Mouse (Mus musculus): ENCODE data around the gene 4921504E06Rik. TPM values are rescaled to one million over a fixed set of nuclear protein-coding genes. Genes with fewer than 3 reads are reported as not detected.

4921504E06Rik gene
- not detected for total RNA-seq (2021)
- long read RNA-seq, experiment 1: 0 reads
- long read RNA-seq, experiment 2: 0 reads

- DNase-seq: peak; percentile 59 to 71
These were observed at the start of gene 4921504E06Rik for GRCm38 (mm10) chr2:19553821-19554592. Gene 4921504E06Rik (minus strand): TSS chr2:19553914.

DNA sequence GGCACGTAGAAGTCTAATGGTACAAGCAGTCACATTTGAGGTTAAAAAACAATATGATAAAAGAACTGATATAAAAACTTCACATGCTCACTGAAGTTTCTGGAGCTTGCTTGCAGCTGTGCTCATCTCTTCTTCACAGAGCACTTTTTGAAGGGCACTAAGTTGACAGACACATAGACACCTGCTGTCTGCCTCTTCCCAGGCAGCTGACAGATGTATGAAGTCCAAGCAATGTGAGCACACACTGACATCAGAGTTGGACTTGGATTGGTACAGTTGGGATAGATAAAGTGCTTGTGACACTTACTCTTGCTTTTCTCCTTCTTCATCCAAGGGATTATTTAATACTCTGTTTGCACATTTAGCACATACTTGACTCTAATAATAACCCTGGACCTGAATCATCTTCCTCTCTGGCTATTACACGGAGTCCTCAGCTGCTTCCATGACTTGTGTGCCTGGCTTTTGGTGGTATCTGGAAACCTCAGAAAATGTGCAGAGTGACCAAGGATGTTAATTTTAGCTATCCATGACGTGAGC is 47.7 kb upstream of the 4921504E06Rik start:
- no peak for DNase-seq

DNA sequence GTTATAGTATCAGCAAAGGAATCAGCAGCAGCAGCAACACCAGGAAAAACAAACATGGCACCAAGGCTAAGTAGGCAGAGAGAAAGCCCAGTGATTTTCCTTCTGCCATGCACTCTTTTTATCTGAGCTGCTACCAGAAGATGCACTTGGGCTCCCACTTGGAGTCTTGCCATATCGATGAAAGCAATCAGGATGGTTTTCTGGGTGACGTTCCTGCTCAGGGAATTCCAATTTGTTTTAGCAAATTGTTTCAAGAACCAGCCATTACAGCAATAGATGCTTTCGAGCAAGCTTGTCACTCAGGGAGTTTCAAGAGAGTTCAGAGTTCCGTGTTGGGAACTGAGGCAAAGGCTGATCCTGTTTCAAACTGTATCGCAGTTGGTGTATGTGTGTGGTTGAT is 47.1 kb upstream of the 4921504E06Rik start:
- no peak for DNase-seq

- no peak for DNase-seq
These were observed 46.1 kb upstream of the 4921504E06Rik start for GRCm38 (mm10) chr2:19599801-19600200.

- no peak for DNase-seq
These were observed 43.3 kb upstream of the 4921504E06Rik start for GRCm38 (mm10) chr2:19596988-19597387.

DNA sequence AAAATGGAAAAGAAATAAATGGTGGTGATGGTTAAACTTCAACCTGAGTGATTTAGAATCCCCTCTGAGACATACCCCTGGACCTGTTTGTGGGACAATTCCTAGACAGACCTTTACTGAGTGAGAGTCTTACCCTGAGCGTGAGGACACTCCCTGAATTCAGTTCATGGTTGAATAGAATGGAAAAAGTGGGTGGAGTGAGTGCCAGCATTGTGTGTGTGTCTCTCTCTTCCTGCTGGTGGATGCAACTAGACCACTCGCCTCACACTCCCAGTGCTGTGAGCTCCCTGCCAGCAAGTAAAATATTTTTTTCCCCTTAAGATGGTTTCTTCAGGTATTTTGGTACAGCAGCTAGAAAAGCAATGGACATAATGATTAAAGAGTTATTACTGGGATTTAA is 42.7 kb upstream of the 4921504E06Rik start:
- no peak for DNase-seq

GRCm38 (mm10) chr2:19594856-19595255 is 41.1 kb upstream of the 4921504E06Rik start:
- no peak for DNase-seq

DNA sequence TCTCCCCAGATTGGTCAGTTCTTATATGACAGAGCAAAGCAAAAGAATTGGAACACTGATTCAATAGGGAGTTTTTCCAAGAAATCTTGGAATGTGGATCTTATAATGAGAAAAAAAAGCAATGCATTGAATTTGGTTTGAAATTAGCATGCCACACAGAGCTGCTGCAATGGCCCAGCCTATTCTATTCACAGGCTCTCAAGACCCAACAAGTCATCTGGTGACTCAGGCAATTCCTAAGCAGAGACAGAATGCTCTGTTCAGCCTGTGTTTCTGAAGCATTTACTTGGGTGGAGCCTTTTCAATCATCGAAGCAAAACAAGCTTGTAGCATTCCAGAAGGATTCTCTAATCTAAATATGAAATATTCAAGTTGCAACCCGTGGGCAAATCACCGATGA is 26.1 kb upstream of the 4921504E06Rik start:
- no peak for DNase-seq

DNA sequence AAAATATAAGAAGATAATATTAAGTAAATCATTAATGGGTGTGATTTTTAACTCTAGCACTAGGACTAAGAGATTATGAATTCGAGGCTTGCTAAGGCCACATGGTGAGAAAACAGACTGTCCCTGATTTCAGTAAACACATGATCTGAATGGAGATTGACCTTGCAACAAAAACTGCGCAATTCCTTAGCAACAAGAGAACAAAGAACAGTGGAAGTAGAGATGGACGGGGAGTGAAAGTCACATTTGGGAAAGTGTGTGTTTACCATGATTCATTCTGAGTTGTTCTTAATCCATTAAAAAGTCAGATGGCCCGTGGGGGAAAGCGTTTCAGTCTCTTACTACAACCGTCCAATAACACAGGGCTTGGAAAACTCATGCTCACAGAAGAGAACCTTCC is 25.5 kb upstream of the 4921504E06Rik start:
- DNase-seq: no peak

- no peak for DNase-seq
These were observed 8.6 kb upstream of the 4921504E06Rik start for GRCm38 (mm10) chr2:19562114-19562829.

DNA sequence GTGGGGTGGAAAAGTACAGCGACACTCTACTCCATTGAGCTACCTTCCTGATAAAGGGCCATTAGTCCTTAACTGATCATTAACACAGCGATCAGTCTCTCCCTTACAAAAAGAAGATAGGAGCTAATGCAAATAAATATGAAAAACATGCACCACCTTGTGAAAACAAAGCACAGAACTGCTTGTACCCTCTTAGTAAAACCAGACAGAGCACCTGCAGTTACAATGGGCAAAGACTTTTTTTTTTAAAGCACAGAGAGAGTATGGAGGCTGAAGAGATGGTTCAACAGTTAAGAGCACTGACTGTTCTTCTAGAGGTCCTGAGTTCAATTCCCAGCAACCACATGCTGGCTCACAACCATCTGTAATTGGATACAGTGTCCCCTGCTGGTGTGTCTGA is 6.9 kb upstream of the 4921504E06Rik start:
- DNase-seq: no peak

GRCm38 (mm10) chr2:19560071-19560470 is 6.4 kb upstream of the 4921504E06Rik start:
- no peak for DNase-seq

GRCm38 (mm10) chr2:19551396-19551795 is 2.3 kb downstream of the 4921504E06Rik start:
- DNase-seq: no peak

DNA sequence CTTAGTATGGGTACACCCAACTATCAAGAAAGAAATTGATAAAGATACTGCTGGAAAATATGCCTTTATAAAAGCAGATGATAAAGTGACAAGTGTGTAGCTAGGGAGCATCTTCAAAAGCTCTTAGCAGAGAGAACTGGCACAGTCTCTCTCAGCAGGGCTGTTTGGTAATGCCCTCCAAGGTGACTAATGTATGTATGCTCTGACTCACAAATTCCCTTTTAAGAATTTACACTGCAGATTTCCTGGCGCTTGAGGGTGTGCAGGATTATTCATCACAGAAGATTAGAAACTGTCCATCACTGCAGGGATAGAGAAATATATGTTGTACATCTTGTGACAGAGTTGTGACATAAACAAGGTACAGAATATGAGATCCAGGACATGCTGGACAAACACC is 12.8 kb downstream of the 4921504E06Rik start:
- DNase-seq: no peak

DNA sequence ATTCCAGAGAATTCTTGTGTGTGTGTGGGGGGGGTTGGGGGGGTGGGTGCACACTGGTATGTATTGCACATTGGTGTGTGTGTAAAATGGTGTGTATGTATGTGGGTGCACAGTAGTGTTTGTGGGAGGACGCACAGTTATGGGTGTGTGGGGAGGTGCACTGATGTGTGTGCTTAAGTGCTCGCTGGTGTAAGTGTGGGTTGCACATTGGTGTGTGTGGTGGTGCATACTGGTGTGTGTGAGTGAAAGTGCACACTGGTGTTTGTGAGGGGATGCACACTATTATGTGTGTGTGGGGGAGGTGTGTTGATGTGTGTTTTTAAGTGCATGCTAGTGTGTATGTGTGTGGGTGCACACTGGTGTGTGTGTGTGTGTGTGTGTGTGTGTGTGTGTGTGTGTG is 24.3 kb downstream of the 4921504E06Rik start:
- no peak for DNase-seq

- DNase-seq: peak; percentile 43 to 73
These were observed 24.9 kb downstream of the 4921504E06Rik start for GRCm38 (mm10) chr2:19528797-19529196.

DNA sequence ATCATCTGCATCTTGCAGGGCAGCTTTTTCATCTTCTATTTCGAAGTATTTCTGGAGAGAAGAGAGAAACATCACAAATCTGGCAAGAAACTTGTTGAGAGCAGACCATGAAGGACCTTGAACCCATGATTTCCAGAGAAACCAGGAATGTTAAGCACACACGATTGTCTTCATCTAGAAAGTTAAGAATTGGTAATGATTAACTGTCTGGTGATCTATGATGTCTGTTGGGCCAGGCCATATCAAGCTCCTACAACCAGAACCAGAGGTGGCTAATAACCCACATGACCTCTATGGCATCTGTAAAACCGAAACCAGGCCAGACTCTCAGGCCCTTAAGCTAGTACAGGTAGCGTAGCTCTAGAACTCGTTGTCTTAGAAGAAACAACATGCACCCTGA is 29.6 kb downstream of the 4921504E06Rik start:
- no peak for DNase-seq

DNA sequence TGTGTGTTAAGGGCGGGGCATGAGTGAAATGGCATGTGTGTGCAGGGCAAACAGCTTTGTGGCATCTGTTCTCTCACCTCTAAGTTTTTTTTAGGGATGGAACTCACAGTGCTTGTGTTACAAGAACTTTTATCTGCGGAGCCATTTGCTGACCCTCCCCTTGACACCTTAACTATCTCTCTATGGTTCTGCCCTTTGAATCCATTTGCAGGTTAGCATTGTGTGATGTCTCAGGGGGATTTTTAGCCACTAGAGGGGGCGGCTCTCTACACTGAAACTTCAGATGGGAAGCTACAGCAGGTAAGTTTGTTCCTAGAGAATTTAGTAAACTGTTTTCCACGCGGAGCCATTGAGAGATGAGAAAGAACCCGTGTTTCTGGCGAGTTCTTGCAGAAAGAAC is 32.1 kb downstream of the 4921504E06Rik start:
- DNase-seq: peak; percentile 0 to 14

- no peak for DNase-seq
These were observed 33.1 kb downstream of the 4921504E06Rik start for GRCm38 (mm10) chr2:19520617-19521016.

- peak; percentile 26 to 72 for DNase-seq
These were observed 33.9 kb downstream of the 4921504E06Rik start for GRCm38 (mm10) chr2:19519768-19520167.

DNA sequence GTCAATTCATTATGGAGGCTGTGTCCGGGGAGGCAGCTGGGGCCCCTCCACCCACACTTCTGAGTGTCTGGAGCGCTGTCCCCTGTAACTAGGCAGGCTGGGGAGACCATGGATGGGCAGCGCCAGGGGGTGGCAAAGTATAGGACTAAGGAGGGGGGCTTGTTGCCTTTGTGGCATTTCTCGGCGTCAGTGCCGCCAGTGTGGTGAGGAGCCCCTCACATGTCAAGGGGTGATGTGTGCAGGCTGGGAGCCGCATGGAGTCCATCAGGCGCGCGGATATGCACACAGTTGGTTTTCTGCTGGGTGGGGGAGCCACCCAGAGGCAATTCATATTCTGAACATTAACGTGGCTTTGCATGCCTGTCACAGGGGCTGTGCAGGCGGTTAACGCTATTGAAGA is 35.8 kb downstream of the 4921504E06Rik start:
- DNase-seq: no peak

DNA sequence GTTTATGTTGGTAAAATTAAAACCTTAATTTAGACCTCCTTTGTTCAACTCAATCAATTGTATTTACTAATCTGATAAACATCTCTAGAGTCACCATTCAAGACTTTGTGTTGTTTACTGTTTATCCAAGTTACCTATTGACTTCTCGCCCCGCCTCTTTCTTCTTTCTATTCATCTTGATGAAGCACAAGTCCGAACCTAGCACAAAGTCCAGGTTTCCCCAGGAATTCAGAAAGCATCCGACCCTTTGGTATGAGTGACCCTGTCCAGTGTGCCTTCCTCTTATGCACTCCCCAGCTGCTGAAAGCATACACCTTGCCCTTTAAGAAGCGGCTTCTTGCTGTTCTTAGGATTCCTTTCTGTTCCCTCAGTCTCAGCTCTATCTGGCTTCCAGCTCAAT is 41.3 kb downstream of the 4921504E06Rik start:
- no peak for DNase-seq

DNA sequence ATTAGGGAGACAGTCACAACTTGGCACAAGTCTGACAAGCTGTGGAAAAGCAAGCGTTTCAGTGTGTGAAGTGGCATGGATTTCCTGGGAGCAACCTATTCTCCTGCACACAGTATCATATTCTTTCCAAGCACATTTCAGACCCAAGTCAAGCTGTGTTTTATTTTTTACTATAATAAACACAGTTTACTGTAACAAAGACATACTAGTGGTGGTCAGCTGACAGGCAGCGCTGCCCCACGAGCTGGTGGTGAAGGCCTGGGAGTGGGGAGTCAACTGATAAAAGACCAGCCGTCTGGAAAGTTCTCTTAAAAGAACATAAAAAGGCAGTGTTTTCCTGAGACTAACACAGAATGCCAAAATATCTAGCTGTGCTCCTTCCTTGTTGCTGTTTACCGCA is 42.7 kb downstream of the 4921504E06Rik start:
- no peak for DNase-seq

Data from adrenal gland, postnatal 36 days (tissue).